Mouse (Mus musculus) thymus, adult 2 months (tissue): ENCODE measurements around the gene Tspan7.

ENCODE experiments used
- CTCF ChIP-seq: fragments of 200-500 bp; IDR thresholded peaks from 2 replicates; pipeline ENCODE4 v1.5.1; 2012; ENCODE audit warnings: mild to moderate bottlenecking, control low read depth, low read length, moderate library complexity, borderline replicate concordance; ENCODE audit not compliant: control insufficient read depth, poor library complexity, insufficient read depth; ENCODE audit errors: extremely low read depth
- POLR2A ChIP-seq: fragments of 200-500 bp; IDR thresholded peaks from 2 replicates; pipeline ENCODE4 v1.6.1; 2012; ENCODE audit warnings: mild to moderate bottlenecking, low read length, control low read depth, moderate library complexity; ENCODE audit not compliant: control insufficient read depth, poor library complexity, insufficient read depth; ENCODE audit errors: extremely low read depth

DNA sequence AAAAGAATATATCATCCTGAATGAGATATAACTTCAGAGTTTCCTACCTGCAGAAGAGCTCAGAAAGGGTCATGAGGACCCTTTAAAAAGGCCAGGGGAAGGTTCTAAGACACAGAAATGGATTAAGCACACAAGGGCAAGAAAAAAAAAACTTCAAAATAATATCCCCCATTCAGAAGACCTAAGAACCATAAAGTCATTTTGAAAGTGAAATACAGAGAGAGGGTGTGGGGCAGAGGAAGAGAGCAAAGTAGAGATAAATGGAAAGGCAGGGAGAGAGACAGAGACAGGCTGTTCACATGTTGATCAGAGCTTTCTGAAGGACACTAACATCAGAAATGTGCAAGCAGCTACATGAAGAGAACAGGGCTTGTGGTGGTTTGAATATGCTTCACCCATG is 156.1 kb downstream of the Tspan7 start:
- TF ChIP-seq CTCF = no peak
- TF ChIP-seq POLR2A = no peak
